Mouse (Mus musculus) gastrocnemius, adult 18-20 months (tissue): Measurements from ENCODE around the gene Otud7a. TPM values are rescaled to one million over a fixed set of nuclear protein-coding genes. Genes with fewer than 3 reads are reported as not detected.
A peak's percentile ranks its signal among the peaks of the same experiment; 100 is the strongest.

ENCODE experiments used
- DNase-seq: peaks from one replicate; pipeline ENCODE4 v3.0.0; 2021; ENCODE audit warnings: low spot score
- total RNA-seq, 2 experiments: library from RNA; stranded (reverse); gene quantifications; 2 replicates each; pipeline ENCODE4 v1.2.3; 2021

Gene Otud7a
- total RNA-seq, 2 experiments from 2014 or later: not detected

DNA sequence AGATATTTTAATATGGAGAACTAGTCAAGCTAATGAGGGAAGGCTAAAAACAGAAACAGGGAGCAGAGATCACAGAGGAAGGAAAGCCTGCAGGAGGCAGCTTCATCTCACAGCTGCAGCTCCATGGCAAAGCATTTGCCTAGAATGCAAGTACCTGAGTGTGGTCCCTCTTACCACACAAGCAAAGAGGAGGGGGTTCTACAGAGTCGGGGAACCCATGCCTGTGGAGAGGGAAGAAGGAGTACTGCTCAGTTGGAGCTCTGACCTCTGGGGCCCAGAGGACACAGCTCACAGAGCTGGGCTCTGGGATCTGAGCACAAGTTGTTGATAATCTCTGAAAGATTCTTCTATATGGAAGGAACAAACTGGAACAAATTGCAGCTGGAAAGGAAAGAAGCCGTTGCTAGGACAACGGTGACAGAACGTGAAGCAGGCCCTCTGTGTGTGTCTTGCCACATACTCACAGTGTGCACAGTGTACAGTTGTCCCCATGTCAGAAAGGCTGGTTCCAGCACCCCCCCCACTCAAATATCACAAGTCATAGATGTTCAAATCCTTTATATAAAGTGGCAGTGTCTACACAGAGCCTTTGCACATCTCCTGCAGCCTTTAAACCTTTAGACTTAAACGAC, 324.0 kb downstream of the Otud7a start:
- no peak for DNase-seq

DNA sequence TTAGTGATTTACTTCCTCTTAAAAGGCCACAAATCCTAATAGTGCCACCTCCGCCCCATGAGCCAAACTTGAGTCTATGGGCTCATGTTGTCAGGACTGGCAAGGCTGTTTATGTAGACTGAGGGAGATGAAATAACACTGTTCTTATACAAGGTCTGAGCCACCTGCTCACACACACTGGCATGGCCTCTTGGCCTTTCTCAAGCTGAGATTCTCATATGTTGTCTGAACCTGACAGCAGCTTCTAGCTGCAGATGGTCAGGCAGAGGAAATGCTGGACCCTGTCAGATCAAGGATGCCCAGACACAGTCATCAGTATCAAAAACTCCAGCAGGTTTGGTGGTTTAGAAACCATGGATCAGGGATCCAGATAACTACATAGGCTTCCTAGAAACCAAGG, 328.7 kb downstream of the Otud7a start:
- no peak for DNase-seq

- no peak for DNase-seq
Observed at GRCm38 (mm10) chr7:63774291-63774690, 329.7 kb downstream of the Otud7a start.

GRCm38 (mm10) chr7:63777328-63777727, 332.8 kb downstream of the Otud7a start:
- no peak for DNase-seq

- DNase-seq: no peak
Observed at GRCm38 (mm10) chr7:63780821-63781220, 336.3 kb downstream of the Otud7a start.

- no peak for DNase-seq
Observed at GRCm38 (mm10) chr7:63789743-63790142, 345.2 kb downstream of the Otud7a start.

GRCm38 (mm10) chr7:63796001-63796632, 351.6 kb downstream of the Otud7a start:
- DNase-seq: no peak

DNA sequence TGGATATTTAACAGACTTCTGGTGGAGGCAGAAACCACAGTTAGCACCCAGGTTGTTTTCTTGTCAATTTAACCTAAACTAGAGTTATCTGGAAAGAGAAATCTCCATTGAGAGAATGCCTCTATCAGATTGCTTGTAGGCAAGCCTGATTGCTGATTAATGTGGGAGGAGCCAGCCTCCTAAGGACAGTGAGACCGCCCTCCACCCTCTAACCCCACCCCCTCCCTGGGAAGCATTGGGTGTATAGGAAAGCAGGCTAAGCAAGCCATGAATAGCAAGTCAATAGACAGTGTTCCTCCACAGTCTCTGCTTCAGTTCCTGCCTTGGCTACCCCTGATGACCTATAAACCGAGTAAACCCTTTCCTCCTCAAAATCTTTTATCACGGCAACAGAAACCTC, 353.9 kb downstream of the Otud7a start:
- no peak for DNase-seq

DNA sequence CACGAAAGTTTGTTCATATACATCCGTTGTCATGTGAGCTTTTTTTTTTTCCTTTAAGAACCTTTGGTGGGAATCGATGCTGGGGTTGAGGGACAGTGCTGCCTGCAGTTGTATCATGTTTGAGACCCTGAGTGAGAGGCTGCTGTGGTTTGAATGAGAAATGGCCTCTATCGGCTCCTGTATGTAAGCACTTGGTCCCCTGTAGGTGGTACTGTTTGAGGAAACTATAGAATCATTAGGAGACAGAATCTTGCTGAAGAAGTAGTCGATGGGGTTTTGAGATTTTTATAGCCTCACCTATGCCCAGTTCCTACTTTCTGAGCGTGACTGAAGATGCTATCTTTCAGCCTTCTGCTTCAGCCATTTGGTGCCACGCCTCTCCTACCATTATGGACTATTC, 354.8 kb downstream of the Otud7a start:
- no peak for DNase-seq

GRCm38 (mm10) chr7:63802751-63803150, 358.2 kb downstream of the Otud7a start:
- peak; percentile 26 for DNase-seq

Other genes with a start within 250 kb of the Otud7a start
- gene Chrna7, start 232.2 kb upstream of the Otud7a start, total RNA-seq: under 1 TPM in 1 of 2 experiments, not detected in 1; 0.34 TPM